Mouse (Mus musculus): ENCODE data around the gene Slc4a5.

- TF ChIP-seq POLR2A (IDR thresholded peaks at IDR 0.05; ENCODE audit: low read depth, low read length) (no peak), CTCF (IDR thresholded peaks at IDR 0.05; ENCODE audit: extremely low read depth, insufficient read length, insufficient replicate concordance, low read depth, low read length) (no peak)
Measured at GRCm38 (mm10) chr6:83277151-83277550, 57.5 kb downstream of the Slc4a5 start.
